Mouse (Mus musculus): ENCODE results near the gene Ciita. TPM values are rescaled to one million over a fixed set of nuclear protein-coding genes. Genes with fewer than 3 reads are reported as not detected.

Ciita gene
- polyA plus RNA-seq, 1 experiment from 2014 or later, result 0.16 TPM

- no peaks in the 10 kb centered on the region for H3K36me3 ChIP-seq (ENCODE audit: control insufficient read depth, insufficient read depth, low read length)
- H3K4me3 ChIP-seq (ENCODE audit: low read depth, low read length), result peak overlapping the region; percentile 13; the same call in 1 of the 2 replicates
- H3K9me3 ChIP-seq (ENCODE audit: control insufficient read depth, low read length), result no peaks in the 10 kb centered on the region
- H3K4me2 ChIP-seq (replicated peaks; ENCODE audit: low read depth), result peak overlapping the region; percentile 45; the same call in 1 of the 2 replicates
- TF ChIP-seq EP300 (optimal IDR thresholded peaks at IDR 0.05) (no peak), CTCF (IDR thresholded peaks at IDR 0.05; ENCODE audit: low read depth) (no peak)
- ATAC-seq (ENCODE audit: low FRiP score, low TSS enrichment), result no peak
- H3K4me1 ChIP-seq (replicated peaks; ENCODE audit: control insufficient read depth, insufficient read depth), result no peaks in the 10 kb centered on the region
- no peaks in the 10 kb centered on the region for H3K27me3 ChIP-seq (ENCODE audit: control insufficient read depth, insufficient read depth, low read length)
- 0 out of 2 replicates have a peak overlapping the region, but pooled peaks have one; percentile 31 for H3K9ac ChIP-seq (ENCODE audit: low read length)
- 17% methylated on average over 12 of the region's 14 CpGs for WGBS
- no peak for DNase-seq (ENCODE audit: low spot score)
- H3K27ac ChIP-seq (replicated peaks), result no peak overlapping the region
Measured at GRCm38 (mm10) chr16:10489904-10490457, 10.1 kb downstream of the Ciita start.

- Histone ChIP-seq H3K27me3 (ENCODE audit: control insufficient read depth, insufficient read depth, low read length) (no peaks in the 10 kb centered on the region), H3K4me1 (replicated peaks; ENCODE audit: control insufficient read depth, insufficient read depth) (no peaks in the 10 kb centered on the region), H3K36me3 (ENCODE audit: control insufficient read depth, insufficient read depth, low read length) (no peaks in the 10 kb centered on the region), H3K27ac (replicated peaks) (no peak overlapping the region), H3K4me3 (ENCODE audit: low read depth, low read length) (no peak overlapping the region), H3K9me3 (ENCODE audit: control insufficient read depth, low read length) (no peaks in the 10 kb centered on the region), H3K4me2 (replicated peaks; ENCODE audit: low read depth) (no peak overlapping the region), H3K9ac (ENCODE audit: low read length) (no peak overlapping the region)
- WGBS, result 79% methylated on average over 18 of the region's 18 CpGs
- DNase-seq (ENCODE audit: low spot score), result no peak
- no peak for TF ChIP-seq CTCF (IDR thresholded peaks at IDR 0.05; ENCODE audit: low read depth)
- ATAC-seq (ENCODE audit: low FRiP score, low TSS enrichment), result no peak
Measured at GRCm38 (mm10) chr16:10490503-10491150, 10.8 kb downstream of the Ciita start.

- WGBS, result 82% methylated on average over 4 of the region's 4 CpGs
- H3K4me2 ChIP-seq (replicated peaks; ENCODE audit: low read depth), result no peak overlapping the region
- H3K27ac ChIP-seq (replicated peaks), result no peak overlapping the region
- ATAC-seq (ENCODE audit: low FRiP score, low TSS enrichment) (no peak), DNase-seq (ENCODE audit: low spot score) (no peak)
- H3K4me1 ChIP-seq (replicated peaks; ENCODE audit: control insufficient read depth, insufficient read depth), result no peaks in the 10 kb centered on the region
- no peaks in the 10 kb centered on the region for H3K36me3 ChIP-seq (ENCODE audit: control insufficient read depth, insufficient read depth, low read length)
- no peaks in the 10 kb centered on the region for H3K27me3 ChIP-seq (ENCODE audit: control insufficient read depth, insufficient read depth, low read length)
- TF ChIP-seq CTCF (IDR thresholded peaks at IDR 0.05; ENCODE audit: low read depth) (no peak), EP300 (optimal IDR thresholded peaks at IDR 0.05) (no peak)
- no peak overlapping the region for H3K4me3 ChIP-seq (ENCODE audit: low read depth, low read length)
- no peaks in the 10 kb centered on the region for H3K9me3 ChIP-seq (ENCODE audit: control insufficient read depth, low read length)
- H3K9ac ChIP-seq (ENCODE audit: low read length), result no peak overlapping the region
Measured at GRCm38 (mm10) chr16:10491716-10492115, 11.9 kb downstream of the Ciita start.

DNA sequence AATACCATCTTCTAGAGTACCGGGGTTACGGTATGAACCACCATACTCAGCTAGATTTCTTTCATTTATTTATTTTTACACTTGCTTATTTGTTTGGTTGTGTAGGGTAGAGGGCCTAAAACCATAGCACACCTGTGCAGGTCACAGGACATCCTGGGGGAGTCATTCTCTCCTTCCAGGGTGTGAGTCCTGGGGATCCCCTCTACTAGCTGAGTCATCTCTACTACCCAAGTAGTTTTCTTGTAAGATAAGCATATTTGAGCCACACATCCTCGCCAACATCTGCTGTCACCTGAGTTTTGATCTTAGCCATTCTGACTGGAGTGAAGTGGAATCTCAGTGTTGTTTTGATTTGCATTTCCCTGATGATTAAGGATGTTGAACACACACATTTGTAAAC lies 12.7 kb downstream of the Ciita start:
- H3K36me3 ChIP-seq (ENCODE audit: control insufficient read depth, insufficient read depth, low read length), result no peaks in the 10 kb centered on the region
- DNase-seq (ENCODE audit: low spot score) (no peak), ATAC-seq (ENCODE audit: low FRiP score, low TSS enrichment) (no peak)
- H3K27me3 ChIP-seq (ENCODE audit: control insufficient read depth, insufficient read depth, low read length), result no peaks in the 10 kb centered on the region
- TF ChIP-seq EP300 (optimal IDR thresholded peaks at IDR 0.05), result no peak
- TF ChIP-seq CTCF (IDR thresholded peaks at IDR 0.05; ENCODE audit: low read depth), result no peak
- H3K4me3 ChIP-seq (ENCODE audit: low read depth, low read length), result no peak overlapping the region
- no peaks in the 10 kb centered on the region for H3K4me1 ChIP-seq (replicated peaks; ENCODE audit: control insufficient read depth, insufficient read depth)
- WGBS, result 73% methylated on average over 3 of the region's 3 CpGs
- H3K4me2 ChIP-seq (replicated peaks; ENCODE audit: low read depth), result no peak overlapping the region
- no peaks in the 10 kb centered on the region for H3K9me3 ChIP-seq (ENCODE audit: control insufficient read depth, low read length)
- no peak overlapping the region for H3K9ac ChIP-seq (ENCODE audit: low read length)
- no peak overlapping the region for H3K27ac ChIP-seq (replicated peaks)

GRCm38 (mm10) chr16:10495824-10496298 lies 16.0 kb downstream of the Ciita start:
- H3K4me3 ChIP-seq (ENCODE audit: low read depth, low read length), result no peak overlapping the region
- H3K27ac ChIP-seq (replicated peaks), result no peak overlapping the region
- no peaks in the 10 kb centered on the region for H3K27me3 ChIP-seq (ENCODE audit: control insufficient read depth, insufficient read depth, low read length)
- H3K36me3 ChIP-seq (ENCODE audit: control insufficient read depth, insufficient read depth, low read length), result no peaks in the 10 kb centered on the region
- H3K9ac ChIP-seq (ENCODE audit: low read length), result no peak overlapping the region
- H3K4me2 ChIP-seq (replicated peaks; ENCODE audit: low read depth), result no peak overlapping the region
- WGBS, result 67% methylated on average over 2 of the region's 2 CpGs
- no peak for ATAC-seq (ENCODE audit: low FRiP score, low TSS enrichment)
- H3K9me3 ChIP-seq (ENCODE audit: control insufficient read depth, low read length), result no peaks in the 10 kb centered on the region
- H3K4me1 ChIP-seq (replicated peaks; ENCODE audit: control insufficient read depth, insufficient read depth), result no peaks in the 10 kb centered on the region
- no peak for TF ChIP-seq EP300 (optimal IDR thresholded peaks at IDR 0.05)
- TF ChIP-seq CTCF (IDR thresholded peaks at IDR 0.05; ENCODE audit: low read depth), result no peak
- no peak for DNase-seq (ENCODE audit: low spot score)

DNA sequence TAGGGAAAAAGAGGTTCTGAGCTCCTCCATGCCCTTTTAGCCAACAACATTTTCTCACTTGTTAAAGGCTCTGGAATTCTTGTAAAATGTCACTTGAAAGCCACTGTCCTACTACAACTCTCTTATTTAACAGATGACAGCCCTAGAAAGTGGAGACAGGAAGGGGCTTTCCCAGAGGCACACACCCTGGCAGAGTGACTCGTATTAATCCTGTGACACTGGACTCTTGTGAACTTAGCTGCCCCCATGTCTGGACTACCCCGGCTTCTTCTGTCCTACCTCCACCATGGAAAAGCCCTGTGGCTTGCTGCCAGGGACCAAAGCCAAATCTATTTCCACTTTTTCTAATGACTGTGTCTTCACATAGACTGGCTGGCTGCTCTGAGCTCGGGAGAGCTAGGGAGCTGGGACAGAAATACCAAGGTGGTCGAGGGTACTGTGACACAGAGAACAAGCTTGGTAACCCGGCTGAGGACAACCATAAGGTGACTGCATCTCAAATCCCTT lies 18.3 kb downstream of the Ciita start:
- Histone ChIP-seq H3K9me3 (ENCODE audit: control insufficient read depth, low read length) (no peaks in the 10 kb centered on the region), H3K4me3 (ENCODE audit: low read depth, low read length) (no peak overlapping the region), H3K36me3 (ENCODE audit: control insufficient read depth, insufficient read depth, low read length) (no peaks in the 10 kb centered on the region), H3K9ac (ENCODE audit: low read length) (no peak overlapping the region), H3K27me3 (ENCODE audit: control insufficient read depth, insufficient read depth, low read length) (no peaks in the 10 kb centered on the region), H3K27ac (replicated peaks) (no peak overlapping the region), H3K4me2 (replicated peaks; ENCODE audit: low read depth) (no peak overlapping the region), H3K4me1 (replicated peaks; ENCODE audit: control insufficient read depth, insufficient read depth) (no peaks in the 10 kb centered on the region)
- WGBS, result 55% methylated on average over 5 of the region's 5 CpGs
- no peak for ATAC-seq (ENCODE audit: low FRiP score, low TSS enrichment)
- no peak for TF ChIP-seq EP300 (optimal IDR thresholded peaks at IDR 0.05)
- no peak for TF ChIP-seq CTCF (IDR thresholded peaks at IDR 0.05; ENCODE audit: low read depth)
- no peak for DNase-seq (ENCODE audit: low spot score)

All from stomach, postnatal 0 days (tissue).